Mouse (Mus musculus) cerebellum, postnatal 14 days (tissue): ENCODE measurements at regions not wholly inside any gene's neighbourhood (a gene's known extent, or its start where the extent isn't known, plus 50 kb on each side); places are given as distances from the start of the nearest gene placed in this dataset.

Experiments used
- DNase-seq, 2 experiments: peaks; one replicate each; pipeline ENCODE4 v3.0.0; 2021; ENCODE audit warnings: mixed read lengths in 2 of 2

- no peak for DNase-seq
Measured at GRCm38 (mm10) chr11:41728839-41729238, 271.8 kb downstream of the Gabrg2 start.

GRCm38 (mm10) chr11:41716616-41717015 is 284.0 kb downstream of the Gabrg2 start:
- no peak for DNase-seq

GRCm38 (mm10) chr11:41690682-41691081 is 310.0 kb downstream of the Gabrg2 start:
- DNase-seq: no peak

- no peak for DNase-seq
Measured at GRCm38 (mm10) chr11:41682991-41683390, 317.7 kb downstream of the Gabrg2 start.

GRCm38 (mm10) chr11:41652566-41652965 is 348.1 kb downstream of the Gabrg2 start:
- DNase-seq: no peak

GRCm38 (mm10) chr11:41645502-41645891 is 355.2 kb downstream of the Gabrg2 start:
- no peak for DNase-seq

GRCm38 (mm10) chr11:41644725-41645501 is 355.7 kb downstream of the Gabrg2 start:
- DNase-seq: peak; percentile 3 to 8

- DNase-seq: no peak
Measured at GRCm38 (mm10) chr11:41644083-41644482, 356.6 kb downstream of the Gabrg2 start.

- peak; percentile 47 to 84 for DNase-seq
Measured at GRCm38 (mm10) chr11:41599006-41599405, 401.7 kb downstream of the Gabrg2 start.

- peak; percentile 80 to 89 for DNase-seq
Measured at GRCm38 (mm10) chr11:41598431-41598830, 402.2 kb downstream of the Gabrg2 start.

- DNase-seq: peak; percentile 51 to 76
Measured at GRCm38 (mm10) chr11:41591426-41591825, 409.2 kb downstream of the Gabrg2 start.
